Mouse (Mus musculus) gastrocnemius, postnatal 10 days (tissue): ENCODE results near the gene Atf7. TPM values are rescaled to one million over a fixed set of nuclear protein-coding genes. Genes with fewer than 3 reads are reported as not detected.
"Not testable (repeated sequence)": the region's sequence is repeated elsewhere in the genome, so short reads cannot be mapped to it uniquely, and the experiment has no call there.

Source experiments
- DNase-seq: peaks from one replicate; pipeline ENCODE4 v3.0.0; 2021; ENCODE audit warnings: mixed read lengths
- long read RNA-seq, 2 experiments: library from polyadenylated mRNA; stranded (forward); transcript quantifications; one replicate each; pipeline ENCODE4 v2.0.0; 2021
- total RNA-seq, 2 experiments: library from RNA; stranded (reverse); gene quantifications; 2 replicates each; pipeline ENCODE4 v1.2.3; 2021

Atf7 gene
- total RNA-seq: 10 to 100 TPM; 62.9 to 79.6 TPM
- long read RNA-seq, experiment 1, full-length matches to known transcripts: 8 of 11 reads
- long read RNA-seq, experiment 1, partial matches to known transcripts: 3 of 11 reads
- long read RNA-seq, experiment 1, other reads (novel, unspliced or antisense): 0 of 11 reads
- long read RNA-seq, experiment 2, full-length matches to known transcripts: 4 of 5 reads
- long read RNA-seq, experiment 2, partial matches to known transcripts: 1 of 5 reads
- long read RNA-seq, experiment 2, other reads (novel, unspliced or antisense): 0 of 5 reads

- peak; percentile 100 for DNase-seq
Observed at GRCm38 (mm10) chr15:102624970-102625686, at the start of gene Atf7, which contains the start of gene Gm28047. Gene Atf7, minus strand, starts transcription at chr15:102625464. Gene Gm28047, minus strand, starts transcription at chr15:102625067.

GRCm38 (mm10) chr15:102673548-102673947, 48.3 kb upstream of the Atf7 start:
- DNase-seq: peak; percentile 24

DNA sequence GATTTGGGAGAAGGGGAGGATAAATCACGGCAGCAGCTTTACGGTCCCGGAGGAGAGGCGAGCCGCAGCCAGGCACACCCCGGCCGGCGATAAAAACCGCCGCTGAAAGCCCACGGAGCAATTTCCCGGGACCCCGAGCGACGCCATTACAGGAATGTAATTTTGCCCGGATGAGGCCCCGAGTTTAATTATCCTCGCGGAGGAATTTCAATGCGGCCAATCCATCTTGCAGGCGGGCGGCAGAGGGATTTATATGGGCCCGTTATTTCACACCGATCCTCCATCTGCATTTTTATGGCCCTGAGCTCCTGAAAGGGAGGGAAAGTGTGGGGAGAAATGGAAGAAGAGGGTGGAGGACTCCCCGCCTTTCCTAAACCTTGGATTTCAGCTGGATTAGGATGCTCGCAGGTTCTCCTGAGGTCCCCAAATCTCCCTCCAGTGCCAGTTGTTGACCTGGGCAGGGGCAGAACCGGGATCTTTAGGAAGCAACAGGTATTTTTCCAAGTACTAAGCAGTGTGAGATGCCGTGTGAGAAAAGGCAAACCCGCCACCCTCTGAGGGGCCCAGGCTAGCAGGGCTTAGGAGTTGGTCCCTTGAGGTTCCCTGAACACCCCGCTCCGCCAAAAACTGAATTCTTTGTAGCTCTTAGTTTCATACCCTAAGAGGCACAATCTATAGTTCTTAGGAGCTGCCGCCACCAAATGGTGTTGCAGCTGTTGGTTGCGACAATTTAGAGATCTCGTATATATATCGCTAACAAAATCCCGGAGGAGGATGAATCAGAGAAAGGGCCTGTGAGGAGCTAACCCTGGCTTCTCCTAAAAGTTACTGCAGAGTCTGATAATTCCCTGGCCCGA, 47.2 kb upstream of the Atf7 start, which contains the start of gene Atp5g2:
TSS of gene Atp5g2 (minus strand) at position 138 of the 857 bp plus-strand sequence.
- DNase-seq: peak; percentile 21

GRCm38 (mm10) chr15:102671721-102672214, 46.5 kb upstream of the Atf7 start:
- peak; percentile 84 for DNase-seq

GRCm38 (mm10) chr15:102670767-102671575, 45.7 kb upstream of the Atf7 start:
- peak; percentile 98 for DNase-seq

- DNase-seq: no peak
Observed at GRCm38 (mm10) chr15:102670281-102670680, 45.0 kb upstream of the Atf7 start.

DNA sequence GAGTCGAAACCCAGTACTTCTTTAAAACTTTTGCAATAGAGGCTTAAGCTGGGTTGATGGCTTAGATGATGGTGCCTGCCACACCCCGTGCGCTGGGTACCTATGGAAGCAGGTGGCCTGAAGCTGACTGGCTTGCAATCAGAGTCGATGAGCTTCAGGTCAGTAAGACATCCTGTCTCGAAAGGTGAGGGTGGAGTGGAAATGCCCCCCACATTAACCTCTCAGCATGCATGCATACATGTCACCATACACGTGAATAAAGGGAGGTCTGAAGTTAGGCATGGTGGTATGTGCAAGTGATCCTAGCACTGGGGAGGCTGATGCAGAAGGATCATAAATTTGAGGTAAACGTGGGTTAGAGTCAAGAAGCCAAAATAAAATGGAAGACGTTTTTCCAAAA, 44.3 kb upstream of the Atf7 start:
- DNase-seq: no peak

GRCm38 (mm10) chr15:102665494-102665893, 40.2 kb upstream of the Atf7 start:
- peak; percentile 57 for DNase-seq

DNA sequence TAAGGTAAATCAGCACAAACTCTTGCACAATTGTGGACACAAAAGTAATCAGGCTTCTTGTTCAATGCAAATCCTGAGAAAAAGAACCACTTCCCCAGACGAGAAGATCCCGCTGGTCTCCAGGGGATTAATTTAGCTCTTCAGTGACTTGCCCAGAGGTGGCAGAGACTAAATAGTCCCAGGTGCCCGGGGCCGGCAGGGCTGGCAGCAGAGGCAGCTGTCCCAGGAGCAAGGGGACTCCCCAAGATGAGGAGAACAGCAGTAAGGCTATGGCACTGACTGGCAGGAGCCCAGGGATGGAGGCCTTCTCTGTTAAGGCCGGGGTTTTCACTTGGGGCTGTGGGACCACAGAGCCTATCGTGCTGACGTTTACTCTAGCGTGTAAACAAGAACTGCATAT, 38.6 kb upstream of the Atf7 start:
- DNase-seq: no peak

DNA sequence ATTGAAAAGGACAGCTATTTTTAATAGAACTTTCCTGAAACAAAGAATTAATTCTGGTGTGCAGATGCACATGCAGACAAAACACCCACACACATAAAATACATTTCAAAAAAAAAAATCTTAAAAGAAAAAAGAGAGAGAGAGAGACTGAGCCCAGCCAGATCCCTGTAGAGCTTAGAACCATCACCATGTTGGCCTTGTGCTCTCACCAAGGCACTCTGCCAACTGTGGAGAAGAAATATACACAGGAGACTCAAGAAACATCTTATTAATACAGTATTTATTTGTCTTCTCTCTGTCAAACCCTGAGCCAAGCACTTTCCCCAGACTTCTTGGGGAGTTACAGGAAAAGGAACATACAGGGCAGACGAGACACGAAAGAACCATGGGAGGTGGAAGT, 37.3 kb upstream of the Atf7 start:
- DNase-seq: not testable (repeated sequence)

DNA sequence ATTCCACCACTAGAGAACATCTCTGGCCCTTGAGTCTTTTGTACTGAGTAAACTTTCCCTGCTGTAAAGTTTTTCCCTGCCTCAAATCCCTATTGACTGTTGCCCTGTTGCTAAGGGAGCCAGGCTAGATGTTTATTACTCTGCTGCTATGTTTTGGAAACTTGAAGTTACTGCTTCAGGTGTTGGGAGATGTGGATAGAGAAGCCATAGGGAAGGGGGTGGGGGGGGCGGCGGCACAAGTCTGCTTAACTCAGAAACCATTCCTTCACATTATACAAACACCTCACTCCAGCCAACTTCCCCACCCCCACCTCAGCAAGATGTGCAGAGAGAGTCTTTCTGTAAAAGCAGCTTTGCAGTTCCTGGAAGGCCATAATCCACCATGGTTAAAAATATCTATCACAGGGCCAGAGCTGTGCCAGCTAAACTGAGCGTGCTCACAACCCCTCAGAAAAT, 32.7 kb upstream of the Atf7 start:
- DNase-seq: no peak

DNA sequence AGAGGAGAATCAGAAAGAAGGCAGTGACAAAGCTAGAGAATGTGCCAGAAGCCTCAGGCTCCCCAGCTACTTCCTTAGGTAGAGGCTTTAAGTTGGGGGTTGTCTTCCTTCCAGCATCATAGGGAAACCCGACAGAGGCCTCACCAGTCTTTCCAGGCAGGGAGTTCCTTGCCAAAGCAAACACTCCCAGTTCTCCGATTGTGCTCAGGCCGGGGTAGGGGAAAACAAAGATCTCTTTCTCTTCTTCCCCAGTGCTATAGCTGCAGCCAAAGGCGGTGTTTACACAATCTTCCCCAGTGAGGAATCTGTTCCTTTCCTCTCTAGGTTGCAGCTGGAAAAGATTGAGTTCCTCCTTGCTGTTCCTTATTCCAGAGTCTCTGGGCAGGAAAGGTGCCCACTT, 31.4 kb upstream of the Atf7 start:
- no peak for DNase-seq

DNA sequence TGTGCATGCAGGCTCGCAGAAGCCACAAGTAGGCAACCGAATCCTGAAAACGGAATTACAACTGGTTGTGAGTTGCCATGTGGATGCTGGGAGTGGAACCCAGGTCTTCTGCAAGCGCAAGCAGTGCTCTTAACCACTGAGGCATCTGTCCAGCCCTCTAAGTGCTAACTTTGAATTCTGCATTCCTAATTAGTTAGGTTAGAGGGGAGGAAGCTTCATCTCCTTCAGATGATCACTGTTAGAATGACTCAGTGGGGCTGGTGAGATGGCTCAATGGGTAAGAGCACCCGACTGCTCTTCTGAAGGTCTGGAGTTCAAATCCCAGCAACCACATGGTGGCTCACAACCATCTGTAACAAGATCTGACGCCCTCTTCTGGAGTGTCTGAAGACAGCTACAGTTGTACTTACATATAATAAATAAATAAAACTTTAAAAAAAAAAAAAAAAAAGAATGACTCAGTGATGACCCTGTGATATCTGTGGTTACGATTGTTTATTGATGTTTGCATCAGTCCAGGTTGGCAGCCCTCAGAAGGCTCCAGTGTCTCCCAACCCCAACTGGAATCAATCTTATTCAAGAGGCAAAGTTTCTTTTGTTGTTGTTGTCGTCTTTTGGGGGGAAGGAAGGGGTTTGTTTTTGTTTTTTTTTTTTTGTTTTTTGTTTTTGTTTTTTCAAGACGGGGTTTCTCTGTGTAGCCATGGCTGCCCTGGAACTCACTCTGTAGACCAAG, 26.8 kb upstream of the Atf7 start:
- not testable (repeated sequence) for DNase-seq

DNA sequence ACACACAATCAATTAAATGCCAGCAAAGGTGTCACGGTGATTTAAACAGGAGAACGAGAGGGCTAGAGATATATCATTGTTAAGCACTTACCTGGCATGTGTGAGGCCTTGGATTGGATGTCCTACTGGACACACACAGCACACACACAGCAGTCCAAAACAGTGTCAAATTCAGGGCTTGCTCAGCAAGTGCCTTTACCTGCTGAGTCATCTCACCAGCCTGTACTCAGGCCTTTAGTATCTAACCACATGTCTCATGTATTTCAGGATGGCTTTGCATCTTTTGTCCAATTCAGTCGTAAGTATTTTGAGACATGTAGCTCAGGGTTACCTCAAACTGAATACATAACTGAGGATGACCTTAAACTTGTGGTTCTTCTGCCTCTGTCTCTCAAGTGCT, 25.8 kb upstream of the Atf7 start:
- DNase-seq: no peak

DNA sequence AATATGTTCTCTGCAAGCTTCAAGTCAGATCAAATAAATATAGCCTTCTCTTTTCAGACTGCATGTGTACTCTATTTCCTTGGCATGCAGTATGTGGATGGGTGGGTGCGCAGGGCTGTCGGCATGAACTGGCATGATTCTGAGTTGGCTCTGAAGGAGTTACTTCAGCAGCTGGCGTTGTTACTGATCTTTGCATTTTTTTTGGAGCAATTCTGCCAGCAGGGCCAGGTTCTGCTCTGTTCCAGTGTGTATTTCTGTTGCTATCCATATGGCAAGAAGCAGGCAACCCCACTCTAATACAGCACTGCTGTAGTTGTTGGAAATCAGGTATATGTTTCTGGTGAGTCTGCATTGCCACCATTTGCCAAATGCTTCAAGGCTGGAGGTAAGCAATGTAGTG, 10.6 kb upstream of the Atf7 start:
- no peak for DNase-seq

GRCm38 (mm10) chr15:102634684-102635083, 9.4 kb upstream of the Atf7 start:
- DNase-seq: no peak

DNA sequence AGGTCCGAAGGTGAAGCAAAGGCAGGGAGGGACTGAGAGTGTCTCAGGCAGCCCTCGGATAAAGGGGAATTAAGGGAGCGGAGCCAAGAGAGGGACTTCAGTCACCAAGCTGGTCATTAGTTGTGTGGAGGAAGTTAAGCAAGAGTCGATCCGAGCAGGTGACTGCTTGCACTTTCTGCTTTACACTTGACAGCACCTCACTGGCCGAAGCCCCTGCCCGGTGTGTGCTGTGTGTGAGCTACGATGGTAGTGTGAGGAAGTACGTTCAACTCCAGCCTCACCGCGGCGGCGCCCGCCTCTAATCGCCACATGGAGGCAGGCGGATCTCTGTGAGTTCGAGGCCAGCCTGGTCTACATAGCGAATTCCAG, 407 bp upstream of the Atf7 start:
- peak; percentile 47 for DNase-seq

DNA sequence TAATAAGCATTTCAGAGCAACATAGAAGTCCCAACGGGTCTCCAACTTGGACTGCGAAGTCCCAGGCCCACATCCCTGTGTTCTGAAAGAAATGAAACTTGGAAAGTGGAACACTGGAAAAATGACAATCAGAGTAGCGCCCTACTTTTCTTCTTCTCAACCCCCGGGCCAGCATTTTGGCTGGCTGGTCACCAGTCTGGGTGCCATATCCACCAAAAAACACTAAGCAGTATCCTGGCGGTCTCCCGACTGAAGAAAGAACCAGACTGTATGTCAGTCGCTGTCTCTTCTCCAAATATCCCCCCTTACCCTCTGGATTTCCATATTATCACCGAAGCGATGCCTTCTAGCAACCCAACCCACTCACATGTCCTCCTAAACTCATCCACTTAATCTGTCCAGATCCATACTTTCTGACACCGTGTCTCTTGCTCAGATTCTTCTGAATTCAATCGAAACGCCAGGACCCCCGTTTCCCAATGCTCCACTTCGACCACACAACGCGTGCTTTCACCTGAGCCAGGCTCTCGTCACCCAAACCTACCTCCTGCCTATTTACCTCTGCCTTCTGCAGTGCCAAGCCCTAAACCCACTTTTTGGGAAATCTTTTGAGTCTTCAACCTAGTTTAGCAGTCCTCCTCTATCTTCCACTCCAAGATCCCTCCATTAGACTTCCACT, 834 bp downstream of the Atf7 start:
- peak; percentile 20 for DNase-seq

DNA sequence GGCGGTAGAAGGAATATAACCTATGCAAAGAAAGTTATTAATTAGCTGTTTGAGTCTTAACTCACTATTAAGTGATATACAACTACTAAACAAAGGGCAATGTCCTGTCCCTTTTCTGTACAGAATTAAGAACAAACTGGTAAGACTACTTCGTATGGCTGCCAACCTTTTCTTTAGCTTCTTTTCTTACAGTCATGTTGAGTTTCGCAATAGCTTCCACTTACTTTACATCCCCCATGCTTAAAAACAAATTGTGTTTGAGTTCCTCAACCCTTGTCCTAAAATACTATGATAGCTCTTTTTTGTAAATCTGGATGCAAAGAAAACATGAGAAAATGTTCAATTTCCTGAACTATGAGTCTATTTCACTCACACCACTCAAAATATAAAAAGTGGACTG, 2.1 kb downstream of the Atf7 start:
- no peak for DNase-seq

- no peak for DNase-seq
Observed at GRCm38 (mm10) chr15:102622536-102622935, 2.7 kb downstream of the Atf7 start.
